18 mouse cellular contexts compared by ENCODE assay signal in genomic region chr1:156467655-156468255, GRCm38 (mm10). TPM values are rescaled to one million over a fixed set of nuclear protein-coding genes. Genes with fewer than 3 reads are reported as not detected.
DNase-seq lines count a peak whose midpoint lies in the region; ATAC-seq and TF ChIP-seq lines count a peak whose summit lies in the region.
"Had no signal": no experiment of that assay in that cellular context is flagged by ENCODE, and none has a peak within 500 bp of the region (broad histone marks: within the 10 kb centered on the region; RNA-seq: fewer than 3 reads in every experiment).

No protein-coding gene starts in this region.

- TF ChIP-seq POLR2A in bone marrow, adult 2 months (IDR thresholded peaks at IDR 0.05; ENCODE audit: borderline replicate concordance, control insufficient read depth, low read depth, low read length) = no peak

- H3K27ac ChIP-seq in liver, postnatal 0 days (ENCODE audit: low read depth) = no peak overlapping the region
- no peak overlapping the region for H3K27ac ChIP-seq in liver, embryonic 11.5 days (ENCODE audit: low read depth, low read length)
- H3K27ac ChIP-seq in bone marrow, adult 2 months (ENCODE audit: control insufficient read depth, insufficient read depth, low read depth, low read length, poor library complexity) = peak overlapping the region; percentile 53; the same call in 1 of the 2 replicates
- H3K27ac ChIP-seq: embryonic facial prominence, embryonic 13.5 days; left cerebral cortex, adult 2 months; liver, embryonic 13.5 days; neural tube, embryonic 12.5 days had no signal

- no peak for TF ChIP-seq EP300 in liver, postnatal 0 days (IDR thresholded peaks at IDR 0.05; ENCODE audit: low read depth)

- H3K9me3 ChIP-seq in liver, postnatal 0 days (ENCODE audit: low read length) = no peaks in the 10 kb centered on the region
- peaks cover 2% of the 10 kb centered on the region; the same call in 1 of the 2 replicates for H3K9me3 ChIP-seq in liver, embryonic 11.5 days (ENCODE audit: control insufficient read depth, low read length)
- H3K9me3 ChIP-seq: liver, embryonic 13.5 days had no signal

- H3K4me2 ChIP-seq in liver, postnatal 0 days (ENCODE audit: low read depth, low read length) = peak overlapping the region; percentile 47; the same call in 1 of the 2 replicates
- no peak overlapping the region for H3K4me2 ChIP-seq in liver, embryonic 11.5 days
- H3K4me2 ChIP-seq: embryonic facial prominence, embryonic 13.5 days; liver, embryonic 13.5 days; neural tube, embryonic 12.5 days had no signal

- H3K36me3 ChIP-seq in liver, postnatal 0 days (replicated peaks; ENCODE audit: insufficient read depth, low read length) = 0 out of 2 replicates have a peak, but pooled peaks cover 17% of the 10 kb centered on the region
- peaks cover 5% of the 10 kb centered on the region; the same call in 1 of the 2 replicates for H3K36me3 ChIP-seq in liver, embryonic 11.5 days (ENCODE audit: control insufficient read depth, insufficient read depth, low read length)

- H3K4me3 ChIP-seq in liver, postnatal 0 days (ENCODE audit: low read depth, low read length) = no peak overlapping the region
- H3K4me3 ChIP-seq in liver, embryonic 11.5 days (ENCODE audit: low read depth, low read length) = no peak overlapping the region
- no peak overlapping the region for H3K4me3 ChIP-seq in bone marrow, adult 2 months (replicated peaks; ENCODE audit: control insufficient read depth, low read depth, low read length)
- H3K4me3 ChIP-seq: embryonic facial prominence, embryonic 13.5 days; left cerebral cortex, adult 2 months; liver, embryonic 13.5 days; neural tube, embryonic 12.5 days had no signal

- no peak for TF ChIP-seq CTCF in liver, postnatal 0 days (IDR thresholded peaks at IDR 0.05; ENCODE audit: low read depth)
- no peak for TF ChIP-seq CTCF in bone marrow, adult 2 months (IDR thresholded peaks at IDR 0.05; ENCODE audit: control insufficient read depth, insufficient read depth, low read length)

- H3K4me1 ChIP-seq in liver, postnatal 0 days (ENCODE audit: insufficient read depth) = peaks cover 32% of the 10 kb centered on the region
- peaks cover 11% of the 10 kb centered on the region for H3K4me1 ChIP-seq in liver, embryonic 11.5 days (replicated peaks; ENCODE audit: control insufficient read depth, insufficient read depth, low read length)
- peaks cover 4% of the 10 kb centered on the region; the same call in 1 of the 2 replicates for H3K4me1 ChIP-seq in bone marrow, adult 2 months (ENCODE audit: control insufficient read depth, insufficient read depth, low read length)

- no peak for DNase-seq in liver, postnatal 0 days
- no peak for DNase-seq in liver, embryonic 11.5 days (ENCODE audit: low spot score)
- peak; percentile 23 for DNase-seq in Muller cell, postnatal 12 days (ENCODE audit: inconsistent ontology term)
- DNase-seq in embryo, embryonic 10 days (ENCODE audit: low spot score) = no peak
- no peak for DNase-seq in thymus, postnatal 14 days
- DNase-seq: cerebellum, adult 2 months; forebrain, postnatal 0 days; kidney, postnatal 10 days; liver, embryonic 13.5 days had no signal

- no peak for ATAC-seq in liver, postnatal 0 days
- ATAC-seq in liver, embryonic 11.5 days (replicated peaks; ENCODE audit: low FRiP score) = no peak
- peak; percentile 36 for ATAC-seq in megakaryocyte progenitor cell, adult 5-6 weeks (replicated peaks; ENCODE audit: poor library complexity)
- ATAC-seq: forebrain, postnatal 0 days; midbrain, embryonic 16.5 days had no signal

- H3K27me3 ChIP-seq in liver, postnatal 0 days (ENCODE audit: insufficient read depth, low read length) = no peaks in the 10 kb centered on the region
- no peaks in the 10 kb centered on the region for H3K27me3 ChIP-seq in liver, embryonic 11.5 days (replicated peaks; ENCODE audit: control insufficient read depth, insufficient read depth, low read length)
- H3K27me3 ChIP-seq: embryonic facial prominence, embryonic 13.5 days; neural tube, embryonic 12.5 days had no signal

- H3K9ac ChIP-seq in liver, postnatal 0 days (replicated peaks) = no peak overlapping the region
- no peak overlapping the region for H3K9ac ChIP-seq in liver, embryonic 11.5 days (ENCODE audit: low read depth, low read length)
- H3K9ac ChIP-seq: embryonic facial prominence, embryonic 13.5 days; forebrain, postnatal 0 days; liver, embryonic 13.5 days; neural tube, embryonic 12.5 days had no signal

- 69% methylated on average over 12 of the region's 12 CpGs for WGBS in liver, postnatal 0 days (ENCODE audit: insufficient replicate concordance)
- WGBS in liver, embryonic 11.5 days = 77% methylated on average over 12 of the region's 12 CpGs
- 49% methylated on average over 12 of the region's 12 CpGs for WGBS in bone marrow, adult 2 months

RNA-seq across cellular contexts. Expression of gene Soat1, which starts 6.4 kb away (rescaled TPM):
- polyA plus RNA-seq in liver, postnatal 0 days (2015; fragmentation: Nextera tagmentation; extraction: Ambion mirVana) = 42.5 and 43.9 TPM in 2 replicates
- polyA plus RNA-seq in liver, embryonic 11.5 days (2014; fragmentation: Nextera tagmentation; extraction: Ambion mirVana) = 29.3 and 32.2 TPM in 2 replicates
- 4.2 and 14.6 TPM in 2 replicates for polyA plus RNA-seq in bone marrow, adult 2 months (2011; ENCODE audit: insufficient read depth, insufficient read length, low replicate concordance, missing spikeins)
- 99.4 and 117 TPM in 2 replicates for total RNA-seq in megakaryocyte progenitor cell, adult 5-6 weeks (2015)
- total RNA-seq in megakaryocyte progenitor cell, adult 5-6 weeks (2017) = 139 and 140 TPM in 2 replicates

RNA-seq across cellular contexts. Expression of gene Axdnd1, which starts 46.8 kb away (rescaled TPM):
- not detected in 2 replicates for polyA plus RNA-seq in liver, postnatal 0 days (2015; fragmentation: Nextera tagmentation; extraction: Ambion mirVana)
- polyA plus RNA-seq in liver, embryonic 11.5 days (2014; fragmentation: Nextera tagmentation; extraction: Ambion mirVana) = 0.05 and 0.18 TPM in 2 replicates
- 0.56 and 1.6 TPM in 2 replicates for polyA plus RNA-seq in bone marrow, adult 2 months (2011; ENCODE audit: insufficient read depth, insufficient read length, low replicate concordance, missing spikeins)
- total RNA-seq in megakaryocyte progenitor cell, adult 5-6 weeks (2015) = 0.52 TPM in 1 of 2 replicates, not detected in the other
- 0.68 TPM in 1 of 2 replicates, not detected in the other for total RNA-seq in megakaryocyte progenitor cell, adult 5-6 weeks (2017)
- total RNA-seq: gastrocnemius, adult 8-10 months; heart, adult 8-10 months had no signal
- polyA plus RNA-seq: heart, postnatal 0 days; liver, embryonic 13.5 days; neural tube, embryonic 12.5 days had no signal

RNA-seq across cellular contexts. Expression of gene Gm10031, which starts 56.1 kb away (rescaled TPM):
- 0.14 and 0.29 TPM in 2 replicates for polyA plus RNA-seq in liver, postnatal 0 days (2015; fragmentation: Nextera tagmentation; extraction: Ambion mirVana)
- polyA plus RNA-seq in liver, embryonic 11.5 days (2014; fragmentation: Nextera tagmentation; extraction: Ambion mirVana) = 0.08 and 0.14 TPM in 2 replicates
- polyA plus RNA-seq in bone marrow, adult 2 months (2011; ENCODE audit: insufficient read depth, insufficient read length, low replicate concordance, missing spikeins) = 1.2 and 2.5 TPM in 2 replicates
- total RNA-seq in megakaryocyte progenitor cell, adult 5-6 weeks (2015) = 5.3 and 6.3 TPM in 2 replicates
- total RNA-seq in megakaryocyte progenitor cell, adult 5-6 weeks (2017) = 11.9 and 17.3 TPM in 2 replicates
